Mouse (Mus musculus) brain, embryonic 14.5 days (tissue): ENCODE measurements around the gene Rhd.

Source experiments
- CTCF ChIP-seq: fragments of 200-500 bp; IDR thresholded peaks from 2 replicates; pipeline ENCODE4 v1.5.1; 2012; ENCODE audit warnings: inconsistent platforms, mild to moderate bottlenecking, moderate library complexity, borderline replicate concordance; ENCODE audit not compliant: insufficient read depth, insufficient read length; ENCODE audit errors: extremely low read depth
- POLR2A ChIP-seq: fragments of 200-500 bp; IDR thresholded peaks from 2 replicates; pipeline ENCODE4 v1.6.1; 2012; ENCODE audit warnings: mild to moderate bottlenecking, inconsistent platforms, borderline replicate concordance; ENCODE audit not compliant: poor library complexity, insufficient read depth, insufficient read length, severe bottlenecking; ENCODE audit errors: extremely low read depth

DNA sequence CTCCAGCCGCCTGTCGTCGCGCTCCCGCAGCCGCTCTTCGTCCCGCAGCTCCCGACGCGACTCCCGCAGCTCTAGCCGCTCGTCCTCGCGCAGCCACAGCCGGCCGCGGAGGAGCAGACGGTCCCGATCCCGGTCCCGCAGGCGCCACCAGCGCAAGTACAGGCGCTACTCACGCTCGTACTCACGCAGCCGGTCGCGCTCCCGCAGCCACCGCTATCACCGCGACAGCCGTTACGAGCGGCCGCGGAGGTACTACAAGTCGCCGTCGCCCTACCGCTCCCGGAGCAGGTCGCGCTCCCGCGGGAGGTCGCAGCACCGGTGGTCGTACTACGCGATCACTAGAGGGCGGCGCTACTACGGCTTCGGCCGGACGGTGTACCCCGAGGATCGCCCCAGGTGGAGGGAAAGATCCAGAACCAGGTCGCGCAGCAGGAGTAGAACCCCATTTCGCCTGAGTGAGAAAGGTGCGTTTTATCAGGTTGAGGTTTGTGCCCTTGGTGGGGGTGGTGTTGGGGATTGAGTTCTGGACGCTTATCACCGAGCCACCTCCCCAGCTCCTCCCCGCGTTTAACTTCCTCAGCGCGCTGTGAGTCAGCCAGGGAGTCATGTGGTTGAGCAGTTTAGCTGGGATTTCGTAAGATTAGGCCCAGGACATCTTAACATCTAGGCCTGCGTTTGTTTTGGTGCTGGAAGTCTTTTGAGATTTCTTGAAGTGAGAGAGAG, 59.8 kb downstream of the Rhd start:
- TF ChIP-seq CTCF (no peak), POLR2A (no peak)
